Mouse (Mus musculus) brain, adult 2 months (tissue): ENCODE data around the gene Lrrc25.
A peak's percentile ranks its signal among the peaks of the same experiment; 100 is the strongest.

Source experiments
- DNase-seq: peaks from one replicate; pipeline ENCODE4 v3.0.0; 2011; ENCODE audit warnings: low read depth, low spot score

Gene Lrrc25

DNA sequence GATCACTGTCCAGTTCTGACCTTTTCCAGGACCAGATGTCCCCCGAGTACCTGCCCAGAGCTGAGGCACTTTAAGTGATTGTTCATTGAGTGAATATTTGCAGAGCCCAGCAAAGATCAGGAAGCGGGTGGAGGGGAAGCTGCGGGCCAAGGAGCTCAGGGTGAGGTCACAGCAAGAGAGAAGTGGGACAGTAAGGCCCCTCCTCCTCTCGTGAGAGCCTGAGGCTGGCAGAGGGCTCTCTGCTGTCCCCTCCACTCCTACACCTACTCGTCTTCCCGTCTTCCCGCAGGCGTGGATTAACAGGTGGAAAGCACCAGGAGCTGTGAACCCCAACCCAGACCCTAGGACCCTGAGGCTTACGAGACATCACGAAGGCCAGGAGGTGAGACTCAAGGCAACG is 690 bp downstream of the Lrrc25 start:
- no peak for DNase-seq

DNA sequence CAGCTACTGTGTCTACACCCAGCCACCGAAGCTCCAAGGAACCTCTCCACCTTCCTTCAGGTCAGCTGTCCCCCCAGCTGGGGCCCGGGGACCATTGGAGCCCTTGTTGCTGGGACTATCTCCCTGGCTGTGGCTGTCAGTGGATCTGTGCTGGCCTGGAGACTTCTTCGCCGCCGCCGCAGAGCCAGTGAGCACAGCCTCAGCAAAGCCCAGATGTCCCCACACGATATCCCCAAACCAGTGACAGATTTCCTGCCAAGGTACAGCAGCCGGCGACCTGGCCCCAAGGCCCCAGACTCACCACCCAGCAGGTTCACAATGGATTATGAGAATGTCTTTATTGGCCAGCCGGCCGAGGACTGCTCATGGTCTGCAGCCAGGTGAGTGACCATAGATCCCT is 2.0 kb downstream of the Lrrc25 start:
- no peak for DNase-seq

DNA sequence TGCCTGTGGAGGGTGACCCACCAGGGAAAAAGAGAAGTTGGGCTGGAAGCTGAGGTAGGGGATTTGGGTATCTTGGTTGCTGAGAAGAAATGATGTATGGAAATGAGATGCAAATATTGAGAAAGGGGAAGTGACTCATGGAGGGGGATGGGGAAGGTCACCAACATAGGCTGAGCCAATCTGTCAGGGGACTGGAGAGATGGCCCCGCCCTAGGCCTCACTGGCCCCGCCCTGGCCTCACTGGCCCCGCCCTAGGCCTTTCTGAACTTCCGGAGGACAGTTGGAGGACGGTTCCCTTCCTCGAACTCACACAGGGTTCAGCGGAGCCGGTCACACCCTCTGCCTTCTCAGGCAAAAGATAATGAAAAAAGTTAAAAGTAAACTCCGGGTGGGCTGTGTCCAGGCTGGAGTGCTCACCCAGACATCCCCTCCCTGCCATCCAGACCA is 3.0 kb downstream of the Lrrc25 start:
- peak; percentile 51 for DNase-seq

DNA sequence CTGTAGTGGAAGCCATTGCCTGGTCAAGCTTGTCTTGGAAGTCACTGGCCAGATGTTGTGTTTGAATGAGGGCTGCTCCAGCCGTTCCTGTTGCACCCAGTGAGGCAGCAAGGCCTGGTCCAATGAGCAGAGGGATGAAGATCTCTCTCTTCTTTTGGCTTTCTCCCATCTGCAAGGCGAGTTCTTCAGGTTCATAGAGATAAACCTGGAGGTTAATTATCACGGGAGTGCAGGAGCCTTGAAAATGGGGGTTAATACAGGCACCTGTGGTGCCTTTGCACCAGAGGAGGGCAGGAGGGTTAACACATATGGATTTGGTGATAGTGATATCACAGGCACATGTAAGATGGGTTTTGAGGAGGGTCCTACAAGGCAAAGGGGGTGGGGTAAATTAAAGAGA is 6.3 kb downstream of the Lrrc25 start:
- DNase-seq, result no peak

DNA sequence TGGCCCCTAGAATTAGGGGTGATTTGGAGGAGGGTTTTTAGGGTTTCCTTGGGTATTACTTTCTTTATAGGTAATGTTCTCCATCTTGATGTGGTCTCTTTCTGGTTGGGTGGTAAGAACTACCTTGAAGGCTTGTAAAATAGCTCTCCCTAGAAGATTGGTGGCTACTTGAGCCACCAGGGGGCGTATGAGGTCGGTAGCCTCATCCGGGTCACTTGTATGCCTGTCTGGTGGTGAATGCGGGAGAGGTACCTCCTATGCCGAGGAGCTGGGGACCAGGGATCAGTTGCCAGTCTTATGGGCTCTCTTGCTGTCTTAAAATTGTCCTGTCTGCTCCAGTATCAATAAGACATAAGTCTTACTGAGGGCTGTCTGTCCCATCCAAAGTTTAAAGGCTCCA is 9.1 kb downstream of the Lrrc25 start:
- DNase-seq, result peak; percentile 47

DNA sequence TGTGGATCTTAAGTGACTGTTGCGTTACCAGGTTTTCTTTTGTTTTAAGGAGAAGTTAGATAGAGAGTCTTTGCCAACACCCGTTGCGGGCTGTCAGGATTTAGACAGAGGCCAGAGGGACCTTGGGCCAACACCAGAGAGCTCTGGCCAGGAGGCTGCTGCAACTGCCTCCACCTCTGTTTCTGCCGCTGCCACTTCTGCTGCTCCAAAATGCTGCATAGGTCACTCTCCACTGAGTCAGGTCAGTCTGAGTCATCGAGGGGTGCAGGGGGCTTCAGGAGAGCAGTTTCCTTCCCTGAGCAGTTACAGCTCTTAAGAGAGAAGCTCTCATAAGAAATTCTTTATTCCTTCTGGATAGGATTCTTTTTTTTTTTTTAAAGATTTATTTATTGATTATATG is 11.1 kb downstream of the Lrrc25 start:
- DNase-seq, result no peak

DNA sequence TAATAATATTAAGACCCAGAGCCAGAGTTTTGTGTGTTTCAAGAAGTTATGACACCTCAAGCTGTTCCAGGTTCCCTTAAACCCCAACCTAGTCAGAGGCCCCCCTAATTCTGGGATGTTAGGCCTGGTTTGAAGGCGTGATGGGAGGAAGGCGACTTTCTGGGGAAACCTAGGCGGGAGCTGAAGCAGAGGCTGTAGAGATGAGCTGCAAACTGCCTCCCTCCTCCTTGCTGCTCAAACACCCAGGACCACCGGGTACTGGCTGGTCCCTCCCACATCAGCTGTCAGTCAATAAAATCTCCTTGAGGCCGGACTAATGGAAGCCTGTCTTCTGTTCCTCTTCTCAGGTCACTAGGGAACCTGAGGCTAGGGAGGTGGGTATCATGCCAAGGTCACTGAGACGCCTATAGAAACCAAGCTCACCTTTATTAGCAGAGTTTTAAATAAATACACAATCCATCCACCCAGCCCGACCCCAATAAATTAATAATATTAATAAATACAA is 13.1 kb downstream of the Lrrc25 start:
- DNase-seq, result no peak

DNA sequence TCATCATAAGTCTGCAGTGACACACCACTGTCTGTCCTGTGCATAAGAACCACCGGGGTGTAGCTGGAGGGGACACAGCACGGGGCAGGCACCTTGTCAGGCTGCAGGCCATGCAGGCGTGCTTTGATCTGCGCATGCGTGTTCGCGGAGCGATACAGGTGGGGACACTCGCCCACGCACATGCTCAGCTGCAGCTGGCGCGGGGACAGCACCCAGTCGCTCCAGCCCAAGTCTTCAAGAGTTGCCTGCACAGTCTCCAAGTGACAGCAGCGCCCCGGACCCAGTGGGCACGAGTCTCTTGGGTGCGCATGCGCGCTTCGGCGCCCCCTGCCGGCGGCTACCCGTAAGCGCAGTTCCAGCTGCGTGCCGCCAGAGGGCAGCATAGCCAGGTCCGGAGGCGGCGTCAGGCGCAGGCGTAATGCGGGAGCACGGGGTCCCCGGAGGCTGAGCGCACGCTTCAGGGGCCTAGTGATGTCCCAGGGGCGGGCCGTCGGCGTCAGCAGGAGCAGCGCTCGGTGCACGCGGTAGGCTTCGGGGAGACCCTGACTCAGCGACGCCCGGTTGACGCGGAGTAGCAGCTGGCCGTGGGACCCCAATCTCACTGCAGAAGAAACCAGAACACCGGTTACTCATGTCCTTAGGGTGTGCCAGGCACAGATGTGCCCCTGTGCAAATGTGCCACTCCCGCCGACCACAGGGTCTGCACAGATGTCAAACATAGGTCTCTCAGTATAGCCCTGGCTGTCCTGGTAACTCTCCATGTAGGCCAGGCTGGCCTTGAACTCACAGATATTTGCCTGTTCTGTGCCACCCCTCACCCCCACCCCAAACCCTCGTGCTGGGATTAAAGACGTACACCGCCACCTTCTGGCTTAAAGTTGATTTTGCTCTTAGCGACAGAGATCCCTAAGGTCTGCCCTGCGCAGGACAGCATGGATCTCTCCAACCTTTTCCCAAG is 13.9 kb downstream of the Lrrc25 start:
- DNase-seq, result peak; percentile 94

DNA sequence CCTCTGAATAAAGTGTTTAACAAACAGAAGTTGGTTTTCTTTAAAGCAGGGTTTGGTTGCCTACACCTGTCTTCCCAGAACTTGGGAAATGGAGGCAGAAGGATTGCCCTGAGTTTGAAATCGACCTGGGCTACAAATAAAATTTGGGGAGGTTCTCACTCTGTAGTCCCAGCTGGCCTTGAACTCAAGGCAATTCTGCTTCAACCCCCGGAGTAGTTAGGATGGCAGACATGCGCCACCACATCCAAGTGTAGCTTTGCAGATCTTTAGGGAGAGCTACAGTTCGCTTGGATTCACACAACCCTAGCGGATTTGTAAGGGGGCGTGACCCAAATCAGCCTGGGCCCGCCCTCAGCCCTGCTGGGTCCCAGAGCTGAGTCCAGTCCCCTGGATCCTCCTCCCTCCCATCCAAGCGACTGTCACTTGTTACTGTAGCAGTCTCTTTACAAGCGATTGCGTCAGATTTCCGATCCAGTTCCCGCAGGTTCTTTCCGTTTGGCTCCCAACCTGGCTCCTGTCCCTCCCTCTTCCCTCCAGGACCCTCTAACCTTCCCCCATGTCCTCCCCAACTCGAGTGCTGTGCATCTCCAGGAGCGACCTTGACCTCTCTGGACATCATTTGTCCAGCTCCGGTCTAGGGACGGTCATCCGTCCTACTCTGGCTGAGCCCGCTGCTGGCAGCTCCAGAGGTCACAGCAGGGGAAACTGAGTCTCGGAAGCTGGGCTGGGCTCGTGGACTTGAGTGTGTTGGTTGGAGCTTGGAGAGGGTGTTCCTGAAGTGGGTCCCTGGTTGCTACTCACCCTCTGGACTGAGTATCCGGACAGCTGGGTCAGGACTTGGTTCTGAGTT is 14.8 kb downstream of the Lrrc25 start:
- DNase-seq, result peak; percentile 52

DNA sequence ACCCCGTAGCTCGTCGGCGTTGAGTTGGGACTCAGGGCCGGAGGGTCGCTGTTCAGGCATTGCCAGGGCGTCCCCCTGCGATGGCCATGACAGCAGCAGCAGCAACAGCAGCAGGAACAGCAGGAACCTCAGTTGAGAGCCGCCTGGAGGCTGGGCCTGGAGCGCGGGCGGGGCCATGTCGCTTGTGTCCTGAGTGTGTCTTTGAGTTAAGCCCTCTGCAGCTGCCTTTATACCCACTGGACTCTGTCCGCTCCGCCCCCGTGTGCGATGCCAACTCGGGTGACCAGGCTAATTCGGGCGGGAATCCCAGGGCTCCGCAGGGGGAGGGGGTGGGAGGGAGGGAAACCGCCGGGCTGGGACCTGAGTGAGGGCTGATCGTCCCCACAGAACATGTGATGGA is 15.5 kb downstream of the Lrrc25 start:
- no peak for DNase-seq

DNA sequence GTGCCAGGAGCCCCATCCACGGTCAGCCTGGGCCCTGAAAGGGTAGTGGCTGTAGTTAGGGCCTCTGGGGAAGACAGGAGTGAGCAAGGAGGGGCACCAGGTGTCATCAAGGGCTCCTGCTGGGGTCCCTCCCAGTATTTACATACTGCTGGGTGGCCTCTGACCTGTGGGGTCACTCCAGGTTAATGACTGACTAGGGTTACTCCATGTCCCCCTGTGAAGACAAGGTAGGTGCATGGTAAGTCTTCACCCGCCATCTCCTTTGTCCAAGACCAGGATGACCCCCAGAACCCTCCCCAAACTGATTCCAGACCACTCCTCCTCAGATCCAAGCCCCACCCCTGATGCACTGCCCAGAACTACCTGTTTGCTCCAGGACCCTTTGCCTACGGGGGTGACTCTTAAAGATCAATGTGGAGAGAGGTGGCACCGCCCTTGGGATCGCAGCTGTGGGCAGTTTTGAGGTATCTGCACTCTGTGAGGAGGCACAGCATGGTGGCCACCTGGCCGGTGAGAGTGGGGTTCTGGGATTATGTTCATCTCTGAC is 16.5 kb downstream of the Lrrc25 start, which contains the start of gene Gdf15:
Gene Gdf15 (minus strand): TSS at position 111 of the 547 bp plus-strand sequence.
- no peak for DNase-seq

DNA sequence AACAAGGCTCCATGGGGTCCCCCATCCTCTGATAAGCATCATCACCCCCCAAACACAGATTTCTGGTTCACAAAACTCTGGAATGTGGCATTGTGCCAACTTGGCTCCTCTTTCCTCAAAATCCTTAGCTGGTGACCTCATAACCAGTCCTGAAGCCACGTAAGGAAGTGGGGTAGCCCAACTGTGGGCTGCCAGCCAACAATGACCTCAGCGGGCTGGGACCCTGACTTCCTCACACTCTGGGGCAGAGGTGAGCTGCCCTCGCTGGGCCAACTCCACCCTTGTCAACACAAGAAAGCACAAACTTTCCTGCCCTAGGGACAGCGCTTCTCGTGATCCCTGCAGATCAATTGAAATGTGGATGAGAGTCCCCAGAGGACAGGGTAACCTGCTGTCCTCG is 18.1 kb downstream of the Lrrc25 start:
- DNase-seq, result no peak

DNA sequence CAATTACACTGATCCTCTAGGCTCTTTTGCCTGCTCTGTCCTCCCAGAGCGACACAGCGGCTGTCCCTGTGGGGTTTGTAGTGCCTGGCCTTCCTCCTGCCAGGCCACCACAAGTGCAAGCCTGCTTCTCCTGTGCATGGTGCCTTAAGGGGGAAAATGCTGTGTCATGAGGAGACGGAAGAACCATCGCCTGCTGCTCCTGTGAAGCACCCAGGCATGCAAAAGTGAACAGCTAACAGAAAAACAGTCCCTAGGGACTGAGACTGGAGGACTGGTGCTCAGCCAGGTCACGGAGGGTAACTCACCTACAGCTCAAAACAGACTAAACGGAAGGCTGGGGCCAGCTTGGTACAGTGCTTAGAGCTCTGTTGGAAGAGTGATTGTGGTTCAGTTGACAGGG is 19.6 kb downstream of the Lrrc25 start:
- DNase-seq, result no peak

DNA sequence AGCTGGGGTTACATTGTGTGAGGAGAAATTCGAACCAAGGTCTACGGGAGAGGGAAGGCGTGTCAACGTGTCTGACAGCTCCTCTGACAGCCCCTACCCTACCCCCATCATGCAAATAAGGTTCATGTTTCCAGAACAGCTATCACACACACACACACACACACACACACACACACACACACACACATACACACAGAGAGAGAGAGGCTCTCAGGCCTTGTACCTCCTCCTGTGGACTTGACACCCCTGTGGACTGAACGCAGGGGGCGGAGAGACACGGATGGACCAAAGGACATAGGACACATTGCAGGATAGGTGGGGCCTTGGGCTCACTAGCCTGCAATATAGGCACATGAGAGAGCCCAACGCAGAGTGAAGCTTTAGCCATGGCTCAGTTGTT is 20.9 kb downstream of the Lrrc25 start:
- DNase-seq, result no peak

DNA sequence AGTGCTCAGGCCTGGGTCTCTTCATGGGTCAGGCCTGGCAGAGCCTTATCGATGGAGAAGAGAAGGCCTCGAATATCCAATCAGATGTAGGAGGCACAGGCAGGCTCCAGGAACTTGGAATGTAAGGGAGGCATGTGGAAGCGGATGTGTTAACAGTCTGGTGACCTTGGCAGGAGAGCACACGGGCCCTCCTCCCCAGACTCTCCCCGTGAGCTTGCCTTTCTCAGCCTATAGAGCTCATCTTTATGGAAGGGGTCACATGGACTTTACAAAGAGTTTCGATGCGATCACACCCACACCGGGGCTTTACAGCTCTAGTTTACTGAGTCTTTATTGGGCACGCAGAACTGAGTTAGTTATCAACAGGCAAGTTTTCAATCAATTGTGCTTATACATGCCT is 22.8 kb downstream of the Lrrc25 start:
- no peak for DNase-seq

DNA sequence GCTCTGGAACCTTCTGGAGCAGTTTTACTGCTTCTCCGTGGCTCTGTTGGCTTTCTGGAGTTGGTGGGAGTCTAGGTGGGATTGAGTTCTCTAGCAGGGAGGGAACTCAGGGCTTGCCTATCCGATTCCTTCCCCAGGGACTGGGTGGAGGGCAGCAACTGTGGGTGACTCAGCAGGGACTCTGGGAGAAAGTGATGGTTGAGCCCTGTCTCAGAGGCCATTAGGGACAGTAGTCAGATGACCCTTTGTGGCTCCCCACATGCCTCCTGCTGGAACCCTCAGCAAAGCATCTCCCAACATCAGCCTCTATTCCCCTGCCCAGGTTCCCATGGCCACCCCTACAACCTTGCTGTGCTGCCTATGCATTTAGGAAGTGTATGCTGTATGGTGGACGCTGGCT is 27.1 kb downstream of the Lrrc25 start:
- no peak for DNase-seq

DNA sequence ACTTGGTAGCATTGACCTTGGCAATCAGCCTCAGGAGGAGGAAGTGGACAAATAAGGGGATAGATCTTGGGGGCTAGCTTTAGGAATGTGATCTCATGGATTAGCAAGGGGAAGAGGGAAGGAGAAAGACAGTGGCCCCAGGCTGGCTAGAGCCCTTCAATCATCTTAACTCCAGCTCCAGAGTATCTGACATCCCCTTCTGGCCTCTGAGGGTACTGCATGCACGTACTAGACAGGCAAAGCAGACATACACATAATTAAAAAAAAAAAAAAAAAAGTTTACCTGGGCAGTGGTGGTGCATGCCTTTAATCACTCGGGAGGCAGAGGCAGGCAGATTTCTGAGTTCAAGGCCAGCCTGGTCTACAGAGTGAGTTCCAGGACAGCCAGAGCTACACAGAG is 28.1 kb downstream of the Lrrc25 start:
- DNase-seq, result no peak

DNA sequence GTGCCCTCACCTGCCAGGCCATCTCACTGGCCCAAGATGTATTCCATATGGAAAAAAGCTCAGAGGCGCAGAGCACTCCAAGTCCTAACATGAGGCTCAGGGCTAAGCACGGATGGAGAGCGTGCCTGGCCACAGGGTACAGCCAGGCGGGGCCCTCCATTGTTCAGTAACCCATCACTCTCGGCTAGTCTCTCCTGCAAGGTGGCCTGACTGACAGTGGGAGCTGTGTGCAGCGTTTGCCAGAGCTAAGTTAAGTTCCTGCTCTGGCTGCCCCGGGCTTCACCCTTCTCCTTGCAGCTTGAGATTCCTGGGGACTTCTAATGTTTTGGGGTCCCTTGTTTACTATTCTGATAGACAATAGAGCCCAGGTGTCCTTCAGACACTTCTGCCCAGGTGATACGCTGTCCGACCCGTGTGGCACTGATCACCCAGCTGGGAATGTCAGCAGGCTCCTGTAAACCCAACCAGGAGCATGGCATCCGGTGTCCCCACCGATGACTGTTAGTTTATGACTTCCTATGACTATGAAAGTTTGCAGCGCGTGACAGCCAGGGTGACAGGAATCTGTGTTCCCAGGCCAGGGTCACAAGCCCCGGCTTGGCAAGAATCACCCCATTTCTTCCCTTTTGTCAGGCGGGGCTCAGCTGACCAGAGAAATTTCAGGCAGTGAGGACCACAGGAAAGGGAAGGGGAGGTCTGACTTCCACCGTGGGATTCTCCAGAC is 29.7 kb downstream of the Lrrc25 start:
- no peak for DNase-seq

DNA sequence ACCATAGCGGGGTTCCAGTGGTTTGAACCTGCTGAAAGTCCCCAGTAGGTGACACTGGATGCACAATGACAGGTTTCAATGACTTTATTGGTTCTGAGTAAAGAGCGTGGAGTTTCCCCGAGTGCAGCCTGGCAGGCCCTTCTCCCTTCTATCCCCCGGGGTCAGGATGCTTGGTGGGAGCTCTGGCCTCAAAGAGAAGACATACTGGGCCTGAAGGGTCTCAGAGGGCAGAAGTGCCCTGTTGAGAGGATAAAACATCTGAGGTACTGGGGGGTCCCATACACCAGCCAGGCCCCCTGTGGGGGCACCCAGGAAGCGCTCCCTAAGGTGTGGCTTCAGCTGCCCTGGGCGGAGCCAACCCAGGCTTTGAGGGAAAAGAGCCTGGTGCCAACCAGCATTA is 30.4 kb downstream of the Lrrc25 start:
- DNase-seq, result no peak

DNA sequence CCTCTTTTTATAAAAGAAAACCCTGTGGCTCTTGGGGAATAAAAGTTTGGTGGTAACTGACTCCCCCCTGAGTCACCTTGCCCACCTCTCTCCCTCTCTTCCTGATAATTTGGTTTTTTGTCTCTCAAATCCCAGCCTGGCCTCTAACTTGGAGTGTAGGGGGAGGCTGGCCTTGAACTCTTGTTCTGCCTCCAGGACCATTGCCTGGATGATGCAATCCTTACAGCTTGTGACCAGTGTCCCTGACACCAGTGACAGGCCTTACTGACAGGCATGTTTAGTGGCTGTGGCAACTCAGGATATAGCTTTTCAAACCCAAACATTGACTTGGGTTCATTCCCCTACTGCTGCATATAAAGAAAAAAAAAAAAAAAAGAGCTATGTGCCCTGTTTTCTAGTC is 30.8 kb downstream of the Lrrc25 start:
- no peak for DNase-seq
